Mouse (Mus musculus) intestine, embryonic 15.5 days (tissue): Measurements from ENCODE around the gene Olfr1275. TPM values are rescaled to one million over a fixed set of nuclear protein-coding genes. Genes with fewer than 3 reads are reported as not detected.

Experiments
- ATAC-seq: fragments of 200-750 bp; cut with Nextera tagmentation; 2 replicates; pipeline ENCODE4 v1.8.0; 2017; ENCODE audit warnings: moderate TSS enrichment, moderate library complexity
- H3K27ac ChIP-seq: fragments of 300-500 bp; sonication (generic); 2 replicates; pipeline ENCODE4 v1.5.1; 2015; ENCODE audit warnings: mild to moderate bottlenecking, inconsistent platforms
- H3K27me3 ChIP-seq: fragments of 300-500 bp; sonication (generic); replicated peaks from 2 replicates; pipeline ENCODE4 v1.6.1; 2015; ENCODE audit warnings: inconsistent platforms
- H3K36me3 ChIP-seq: fragments of 300-500 bp; sonication (generic); 2 replicates; pipeline ENCODE4 v1.6.1; 2015; ENCODE audit warnings: inconsistent platforms
- H3K4me1 ChIP-seq: fragments of 300-500 bp; sonication (generic); replicated peaks from 2 replicates; pipeline ENCODE4 v1.6.1; 2015; ENCODE audit warnings: inconsistent platforms
- H3K4me2 ChIP-seq: fragments of 300-500 bp; sonication (generic); replicated peaks from 2 replicates; pipeline ENCODE4 v1.6.1; 2015; ENCODE audit warnings: mild to moderate bottlenecking, inconsistent platforms
- H3K4me3 ChIP-seq: fragments of 300-500 bp; sonication (generic); replicated peaks from 2 replicates; pipeline ENCODE4 v1.5.1; 2015; ENCODE audit warnings: inconsistent platforms
- H3K9ac ChIP-seq: fragments of 300-500 bp; sonication (generic); 2 replicates; pipeline ENCODE4 v1.6.1; 2015; ENCODE audit warnings: inconsistent platforms
- H3K9me3 ChIP-seq: fragments of 300-500 bp; sonication (generic); 2 replicates; pipeline ENCODE4 v1.6.1; 2016; ENCODE audit warnings: inconsistent platforms
- WGBS: fragments of 180-500 bp; shearing (Covaris S2); methylation state at CpG from one replicate; pipeline ENCODE4 v1.1.7; 2015; 5-methylcytosine and 5-hydroxymethylcytosine counted together
- polyA plus RNA-seq: library from polyadenylated mRNA; unstranded; fragments of >200 nt; fragmentation: Nextera tagmentation; extraction: Ambion mirVana; gene quantifications from 2 replicates; pipeline ENCODE4 v1.2.1, GENCODE M21; 2015

Gene Olfr1275
- polyA plus RNA-seq = not detected in 2 replicates

DNA sequence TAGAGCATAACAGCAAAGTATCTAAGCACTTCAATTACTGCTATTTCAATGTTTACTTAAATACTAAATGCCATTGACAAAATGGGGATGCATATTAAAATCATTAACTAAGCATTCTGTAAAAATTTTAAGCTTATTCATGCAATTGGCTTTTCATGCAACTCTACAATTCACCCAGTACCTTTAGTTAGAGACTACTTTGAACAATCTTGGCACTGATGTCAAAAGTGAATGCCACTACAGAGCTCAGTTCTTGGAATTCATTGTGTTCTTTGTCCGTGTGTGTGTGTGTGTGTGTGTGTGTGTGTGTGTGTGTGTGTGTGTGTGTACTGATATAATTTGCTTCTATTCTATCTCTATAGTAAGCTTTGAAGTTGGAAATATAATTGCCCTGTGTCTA lies at the start of gene Olfr1275:
Gene Olfr1275, minus strand, starts transcription at position 101 of the 400 bp plus-strand sequence.
- Histone ChIP-seq H3K9ac (no peak within 1 kb of the TSS), H3K4me3 (no peak within 1 kb of the TSS), H3K27me3 (no peaks in the 10 kb centered on the region), H3K4me1 (no peaks in the 10 kb centered on the region), H3K36me3 (no peaks in the 10 kb centered on the region), H3K27ac (no peak within 1 kb of the TSS), H3K9me3 (no peaks in the 10 kb centered on the region), H3K4me2 (no peak within 1 kb of the TSS)
- WGBS = 79% methylated on average over 1 of the region's 1 CpGs
- ATAC-seq = no peak

DNA sequence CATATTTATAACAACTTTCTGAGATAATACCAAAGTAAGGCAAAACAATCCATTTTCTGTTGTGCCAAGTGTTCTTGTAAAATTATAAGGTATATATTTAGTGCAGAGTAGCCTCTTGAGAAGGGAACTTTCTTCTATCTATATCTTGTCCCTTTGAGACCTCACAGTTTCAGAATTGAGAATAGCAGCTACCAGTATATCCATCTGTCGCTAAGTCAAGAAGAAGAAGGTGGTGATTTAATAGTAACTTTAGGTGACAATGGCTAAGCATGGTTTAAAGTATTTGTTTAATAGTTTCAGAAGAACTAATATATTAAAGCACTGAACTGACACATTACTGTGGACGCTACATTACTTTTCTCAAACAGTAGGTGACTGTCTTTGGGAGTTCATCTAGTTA lies 38.9 kb upstream of the Olfr1275 start, which contains the start of gene Olfr1277:
Gene Olfr1277, minus strand, starts transcription at position 101 of the 400 bp plus-strand sequence.
- Histone ChIP-seq H3K9ac (no peak within 1 kb of the TSS), H3K4me1 (no peaks in the 10 kb centered on the region), H3K4me3 (no peak within 1 kb of the TSS), H3K9me3 (no peaks in the 10 kb centered on the region), H3K36me3 (no peaks in the 10 kb centered on the region), H3K4me2 (no peak within 1 kb of the TSS), H3K27me3 (no peaks in the 10 kb centered on the region), H3K27ac (no peak within 1 kb of the TSS)
- WGBS = 69% methylated on average over 2 of the region's 2 CpGs
- ATAC-seq = no peak

DNA sequence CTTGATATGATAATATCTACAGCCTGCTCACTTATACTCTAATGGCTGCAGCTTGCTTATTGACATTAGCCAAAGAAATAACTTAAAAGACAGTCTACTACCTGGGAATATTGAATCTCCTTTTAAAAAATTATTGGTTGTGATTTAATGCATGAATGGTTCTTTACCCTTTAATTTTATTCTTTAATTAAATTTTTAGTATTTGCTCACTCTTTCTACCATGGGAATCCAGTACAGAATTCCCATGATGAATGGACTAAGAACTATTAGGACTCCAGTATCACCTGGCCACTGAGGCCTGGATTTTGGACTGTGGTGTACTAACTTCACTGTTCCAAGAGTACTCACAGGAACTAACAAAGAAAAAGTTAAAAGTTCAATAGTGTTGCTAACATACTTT lies 19.1 kb upstream of the Olfr1275 start, which contains the start of gene Olfr1276:
Gene Olfr1276, plus strand, starts transcription at position 301 of the 400 bp plus-strand sequence.
- Histone ChIP-seq H3K9me3 (no peaks in the 10 kb centered on the region), H3K27me3 (no peaks in the 10 kb centered on the region), H3K4me1 (no peaks in the 10 kb centered on the region)

DNA sequence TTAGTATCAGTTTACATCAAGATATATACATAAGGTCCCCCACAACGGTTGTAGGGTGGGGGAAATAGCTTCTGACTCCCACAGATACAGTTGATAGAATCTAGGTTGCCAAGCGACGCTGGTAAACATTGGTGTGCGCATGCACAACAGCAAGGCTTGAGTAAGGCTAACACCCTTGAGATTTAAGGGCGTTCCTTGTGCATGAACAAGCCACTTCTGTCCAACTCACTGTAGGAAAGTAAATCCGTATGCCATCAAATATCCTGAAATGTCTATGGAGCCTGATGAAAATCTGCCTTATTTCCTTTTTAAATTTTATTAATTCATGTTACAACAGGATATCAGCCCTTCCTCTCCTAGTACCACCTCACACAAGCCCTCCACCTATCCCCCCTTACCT lies 5.6 kb downstream of the Olfr1275 start, which contains the start of gene 4930430A15Rik:
Gene 4930430A15Rik, minus strand, starts transcription at position 101 of the 400 bp plus-strand sequence.
- 84% methylated on average over 6 of the region's 6 CpGs for WGBS
- no peak for ATAC-seq
- H3K36me3 ChIP-seq = no peaks in the 10 kb centered on the region
- no peak within 1 kb of the TSS for H3K4me2 ChIP-seq
- H3K9ac ChIP-seq = no peak within 1 kb of the TSS
- H3K27ac ChIP-seq = no peak within 1 kb of the TSS
- no peaks in the 10 kb centered on the region for H3K9me3 ChIP-seq
- H3K27me3 ChIP-seq = no peaks in the 10 kb centered on the region
- no peak within 1 kb of the TSS for H3K4me3 ChIP-seq
- no peaks in the 10 kb centered on the region for H3K4me1 ChIP-seq

More for the DNA sequence above, 19.1 kb upstream of the Olfr1275 start, which contains the start of gene Olfr1276:
- Histone ChIP-seq H3K9ac (no peak within 1 kb of the TSS), H3K4me2 (no peak within 1 kb of the TSS), H3K36me3 (no peaks in the 10 kb centered on the region), H3K27ac (no peak within 1 kb of the TSS), H3K4me3 (no peak within 1 kb of the TSS)
- no peak for ATAC-seq

DNA sequence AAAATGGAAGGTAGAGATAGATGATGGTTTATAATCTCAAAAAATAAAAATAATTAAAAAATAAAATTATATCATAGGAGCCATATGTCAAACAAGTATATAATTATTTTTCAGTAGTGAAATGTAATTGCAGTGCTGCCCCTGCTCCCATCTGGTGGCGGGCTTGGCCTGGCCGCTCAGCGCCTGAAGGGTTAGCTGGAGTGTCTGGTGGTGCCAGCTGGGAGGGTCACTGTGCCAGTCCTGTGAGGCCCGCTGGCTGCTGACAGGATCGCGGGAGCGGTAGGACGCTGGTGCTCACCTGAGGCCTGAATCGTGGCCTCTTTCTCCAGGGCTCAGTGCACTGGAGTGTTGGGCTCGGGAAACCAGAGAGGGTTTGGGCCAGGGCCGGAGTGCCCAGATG lies 53.0 kb downstream of the Olfr1275 start:
- H3K27ac ChIP-seq = no peak overlapping the region
- H3K9me3 ChIP-seq = no peaks in the 10 kb centered on the region
- no peaks in the 10 kb centered on the region for H3K4me1 ChIP-seq
- H3K36me3 ChIP-seq = no peaks in the 10 kb centered on the region
- H3K4me3 ChIP-seq = no peak overlapping the region
- no peak for ATAC-seq
- no peaks in the 10 kb centered on the region for H3K27me3 ChIP-seq
- H3K9ac ChIP-seq = no peak overlapping the region
- 90% methylated on average over 11 of the region's 11 CpGs for WGBS
- no peak overlapping the region for H3K4me2 ChIP-seq

Other genes with a start within 250 kb of the Olfr1275 start
- not detected in 2 replicates for gene Gm13941, start 129.3 kb downstream of the Olfr1275 start, polyA plus RNA-seq
- gene Gm15130, start 82.3 kb downstream of the Olfr1275 start, polyA plus RNA-seq = not detected in 2 replicates
- gene 4930430A15Rik, start 5.7 kb downstream of the Olfr1275 start, polyA plus RNA-seq = not detected in 2 replicates
- gene Olfr1276, start 19.2 kb upstream of the Olfr1275 start, polyA plus RNA-seq = not detected in 2 replicates
- not detected in 2 replicates for gene Olfr1277, start 38.8 kb upstream of the Olfr1275 start, polyA plus RNA-seq
- not detected in 2 replicates for gene Olfr1278, start 54.9 kb upstream of the Olfr1275 start, polyA plus RNA-seq
- gene Olfr1279, start 65.3 kb upstream of the Olfr1275 start, polyA plus RNA-seq = not detected in 2 replicates
- gene Olfr1280, start 78.7 kb upstream of the Olfr1275 start, polyA plus RNA-seq = not detected in 2 replicates
- gene Olfr1281, start 91.2 kb upstream of the Olfr1275 start, polyA plus RNA-seq = not detected in 2 replicates
- not detected in 2 replicates for gene Olfr1282, start 100.8 kb upstream of the Olfr1275 start, polyA plus RNA-seq
- gene Olfr1283, start 131.5 kb upstream of the Olfr1275 start, polyA plus RNA-seq = not detected in 2 replicates
- not detected in 2 replicates for gene Olfr1284, start 140.2 kb upstream of the Olfr1275 start, polyA plus RNA-seq
- not detected in 2 replicates for gene Olfr1286, start 187.8 kb upstream of the Olfr1275 start, polyA plus RNA-seq
- gene Olfr1287, start 213.9 kb upstream of the Olfr1275 start, polyA plus RNA-seq = not detected in 2 replicates
- gene Olfr1288, start 238.8 kb upstream of the Olfr1275 start, polyA plus RNA-seq = not detected in 2 replicates
- gene Olfr1289, start 245.5 kb upstream of the Olfr1275 start, polyA plus RNA-seq = not detected in 2 replicates